Mouse (Mus musculus) layer of hippocampus, adult 8-10 months (tissue): Measurements from ENCODE around the gene Fbxl20. TPM values are rescaled to one million over a fixed set of nuclear protein-coding genes. Genes with fewer than 3 reads are reported as not detected.
"Not testable (repeated sequence)": the region's sequence is repeated elsewhere in the genome, so short reads cannot be mapped to it uniquely, and the experiment has no call there.

ENCODE experiments used
- DNase-seq, 2 experiments: peaks; one replicate each; pipeline ENCODE4 v3.0.0; 2022; ENCODE audit warnings: low spot score in 2 of 2
- total RNA-seq, 4 experiments: library from RNA; stranded (reverse); gene quantifications; 2 replicates each; pipeline ENCODE4 v1.2.4; 2022

The Fbxl20 gene
- total RNA-seq: 10 to 100 TPM; 35.0 to 49.9 (median 41.5) TPM

DNA sequence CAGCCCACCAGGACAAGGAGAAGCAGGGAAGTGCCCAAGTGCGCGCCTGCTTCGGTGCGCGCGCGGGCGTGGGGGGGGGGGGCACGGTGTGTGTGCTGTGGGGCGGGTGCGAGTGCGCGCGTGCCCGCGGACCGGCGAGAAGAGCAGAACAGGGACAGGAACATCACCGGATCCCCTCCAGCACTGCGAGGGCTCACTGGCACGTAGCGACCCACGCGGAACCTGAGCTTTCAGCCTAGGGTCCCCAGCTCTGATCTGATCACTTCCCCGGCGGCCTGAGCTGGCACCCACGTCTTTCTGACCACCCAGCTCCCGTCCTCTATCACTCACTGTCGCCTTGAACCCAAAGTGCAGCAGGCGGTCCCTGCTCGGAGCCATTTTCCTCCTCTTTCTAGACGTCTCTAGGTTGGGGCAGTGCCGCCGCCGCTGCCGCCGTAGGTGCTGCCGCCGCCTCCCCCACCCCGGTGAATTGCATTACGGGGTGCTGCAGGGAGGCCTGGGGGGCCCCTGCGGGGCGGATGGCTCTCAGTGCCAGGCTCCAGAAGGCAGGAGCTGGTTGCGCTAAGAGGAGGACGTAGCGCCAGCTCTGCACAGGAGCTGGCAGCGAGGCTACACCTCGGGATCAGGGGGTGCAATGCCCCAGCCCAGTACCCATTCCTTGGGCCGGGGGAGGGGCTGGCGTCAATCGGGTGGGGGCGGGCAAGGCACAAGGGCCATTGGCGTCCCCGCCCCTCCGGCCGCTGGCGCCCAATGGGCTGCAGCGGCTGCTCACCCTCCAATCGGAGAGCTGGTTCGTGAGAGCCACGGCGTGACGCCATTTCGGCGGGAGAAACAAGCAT, at the start of gene Fbxl20:
Gene Fbxl20, minus strand, starts transcription at position 618 of the 839 bp plus-strand sequence.
- peak; percentile 88 to 90 for DNase-seq

DNA sequence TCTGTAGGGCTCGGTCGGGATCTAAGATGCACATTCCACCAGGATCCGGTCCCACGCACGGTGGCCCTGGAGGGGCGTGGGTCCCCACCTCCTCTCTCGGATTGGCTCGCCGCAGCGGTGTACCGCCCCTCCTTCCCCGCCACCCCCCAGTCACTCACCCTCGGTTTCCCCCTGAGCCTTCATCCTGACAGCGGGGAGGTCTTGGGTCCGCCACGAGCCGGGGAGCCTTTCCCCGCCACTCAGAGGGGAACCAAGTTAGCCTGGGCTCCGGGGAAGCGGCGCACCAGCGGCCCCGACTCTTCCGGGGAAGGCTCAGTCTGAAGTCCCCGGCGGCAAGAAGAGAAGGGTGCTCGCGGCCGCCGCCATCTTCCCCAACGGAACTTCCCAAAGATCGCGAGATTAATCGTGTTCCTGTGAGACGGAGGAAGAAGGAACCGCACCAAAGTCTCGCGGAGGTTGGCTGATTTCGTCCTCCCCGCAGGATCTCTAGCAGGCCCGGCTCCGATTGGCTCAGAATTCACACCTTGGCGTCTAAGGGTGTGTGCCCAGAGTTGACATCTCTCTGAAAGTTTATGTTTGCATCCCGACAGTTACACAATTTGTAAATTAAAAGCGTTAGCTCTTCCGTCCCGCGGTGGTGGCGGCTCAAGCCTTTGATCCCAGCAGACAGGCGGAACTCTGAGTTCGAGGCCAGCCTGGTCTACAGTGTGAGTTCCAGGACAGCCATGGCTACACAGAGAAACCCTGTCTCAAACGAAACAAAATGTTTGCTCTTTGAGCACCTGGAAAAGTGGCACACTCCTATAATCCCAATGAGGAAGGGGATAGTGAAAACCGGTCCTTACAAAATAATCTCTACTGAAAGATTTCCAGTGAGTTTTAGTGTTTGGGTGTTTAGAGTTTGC, 43.0 kb upstream of the Fbxl20 start, which contains the start of gene Med1:
Gene Med1, minus strand, starts transcription at position 393 of the 905 bp plus-strand sequence.
- DNase-seq: peak; percentile 92 to 93

GRCm38 (mm10) chr11:98190820-98191219, 40.6 kb upstream of the Fbxl20 start:
- no peak for DNase-seq

DNA sequence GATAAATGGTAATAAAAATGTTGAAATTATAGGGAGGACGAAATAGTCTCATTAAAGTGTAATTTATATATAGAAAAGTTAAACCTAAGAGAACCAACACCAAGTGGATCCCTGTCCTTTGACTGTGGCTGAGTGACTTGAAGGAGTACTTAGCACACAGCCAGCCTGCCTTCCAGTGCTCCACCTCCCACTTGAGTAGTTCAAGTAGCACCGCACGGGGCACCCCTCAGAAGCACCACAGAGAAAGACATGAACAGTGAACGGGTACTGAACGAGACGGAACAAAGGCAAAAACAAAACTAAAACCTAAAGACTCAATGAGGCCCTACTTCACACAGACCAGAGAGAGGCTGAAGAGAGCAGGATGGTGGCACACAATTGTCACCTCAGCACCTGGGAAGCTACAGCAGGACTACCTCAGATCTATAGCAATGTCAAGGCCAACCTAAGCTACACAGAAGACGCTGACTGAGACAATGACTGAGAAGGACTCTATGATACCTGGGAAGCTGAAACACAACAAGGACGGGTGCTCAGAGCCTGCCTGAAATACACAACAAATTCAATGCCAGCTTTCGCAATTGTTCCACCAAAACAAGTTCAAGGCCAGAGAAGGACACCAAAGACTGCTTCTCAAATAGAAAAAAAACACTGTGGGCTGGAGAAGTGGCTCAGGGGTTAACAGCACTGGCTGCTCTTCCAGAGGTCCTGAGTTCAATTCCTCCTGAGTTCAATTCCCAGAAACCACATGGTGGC, 37.6 kb upstream of the Fbxl20 start:
- no peak for DNase-seq

DNA sequence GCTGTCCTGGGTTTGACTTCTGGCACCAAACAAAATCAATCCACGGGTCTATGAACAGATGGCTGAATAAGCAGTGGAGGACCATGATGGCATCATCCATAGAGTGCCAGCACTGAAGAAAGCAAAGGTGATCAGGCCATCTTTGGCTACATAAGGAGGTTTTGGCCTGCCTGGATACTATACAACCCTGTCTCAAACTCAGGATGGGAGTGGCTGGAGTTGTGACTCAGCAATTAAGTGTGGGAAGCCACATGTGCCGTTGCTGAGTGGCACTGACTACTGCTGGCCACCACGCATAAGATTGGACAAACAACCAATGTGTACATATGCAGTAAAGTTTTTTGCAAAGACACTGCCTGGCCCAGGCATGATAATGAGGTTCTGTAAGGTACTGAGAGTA, 31.9 kb upstream of the Fbxl20 start:
- not testable (repeated sequence) for DNase-seq

DNA sequence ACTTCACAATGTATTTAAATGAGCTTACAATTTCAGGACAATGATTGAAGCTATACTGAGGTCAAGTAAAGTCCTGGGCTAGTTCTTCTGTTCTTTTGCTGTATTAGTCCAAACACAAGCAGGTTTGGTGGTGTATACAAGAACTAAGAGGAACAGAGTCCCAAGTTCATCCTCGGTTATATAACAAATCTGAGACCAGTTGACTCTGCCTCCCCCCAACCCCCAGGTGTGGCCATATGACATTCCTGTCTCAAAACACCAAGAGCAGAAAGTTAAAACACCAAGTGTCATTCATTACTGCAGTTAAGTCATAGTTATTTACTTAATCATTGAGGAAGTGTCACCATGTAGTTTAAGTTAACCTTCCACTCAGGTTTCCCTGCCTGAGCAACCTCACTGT, 18.2 kb upstream of the Fbxl20 start:
- no peak for DNase-seq

DNA sequence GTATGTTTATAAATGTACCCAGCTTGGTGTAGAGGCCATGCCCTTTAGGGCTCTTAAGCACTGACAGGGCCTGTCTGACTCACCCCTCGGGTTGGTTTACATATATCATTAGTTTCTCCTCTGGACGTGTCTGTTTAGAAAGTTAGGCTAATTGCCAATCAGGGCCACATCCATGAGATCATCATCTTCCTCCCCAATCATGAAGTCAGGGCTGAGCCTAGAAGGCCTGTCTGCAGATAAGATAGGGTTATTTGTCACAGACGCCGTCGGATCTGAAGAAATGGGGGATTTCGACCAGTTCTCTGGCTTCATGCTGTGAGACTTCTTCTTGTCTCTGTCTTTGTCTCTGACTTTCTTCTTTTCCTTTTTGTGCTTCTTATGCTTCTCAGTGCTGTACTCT, 4.9 kb upstream of the Fbxl20 start:
- no peak for DNase-seq

GRCm38 (mm10) chr11:98150625-98151156, 488 bp upstream of the Fbxl20 start:
- no peak for DNase-seq

GRCm38 (mm10) chr11:98149304-98149750, 876 bp downstream of the Fbxl20 start:
- DNase-seq: peak; percentile 87 to 91

GRCm38 (mm10) chr11:98148551-98149301, 1.5 kb downstream of the Fbxl20 start:
- peak in 1 of 2 experiments; percentile 13 for DNase-seq

- no peak for DNase-seq
These were observed 4.3 kb downstream of the Fbxl20 start for GRCm38 (mm10) chr11:98145856-98146255.

DNA sequence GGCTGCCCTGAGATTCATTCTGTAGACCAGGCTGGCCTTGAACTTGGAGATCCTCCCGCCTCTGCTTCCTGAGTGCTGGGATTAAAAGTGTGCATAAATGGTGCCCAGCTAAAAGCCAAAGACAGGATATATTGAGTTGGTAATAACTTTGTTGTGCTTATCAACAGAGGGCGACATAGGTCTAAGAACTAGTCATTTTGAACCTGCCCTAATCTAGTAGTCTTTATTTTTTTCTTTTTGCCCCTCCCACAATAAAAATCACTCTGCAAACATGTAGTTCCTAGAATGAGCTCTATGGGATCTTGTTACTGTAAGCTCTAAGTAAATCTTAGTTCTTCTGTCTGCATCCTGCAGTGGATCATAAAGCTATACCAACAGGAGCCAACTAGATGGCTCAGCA, 7.7 kb downstream of the Fbxl20 start:
- no peak for DNase-seq

- no peak for DNase-seq
These were observed 11.3 kb downstream of the Fbxl20 start for GRCm38 (mm10) chr11:98138894-98139293.

- DNase-seq: no peak
These were observed 12.4 kb downstream of the Fbxl20 start for GRCm38 (mm10) chr11:98137836-98138235.

- no peak for DNase-seq
These were observed 15.3 kb downstream of the Fbxl20 start for GRCm38 (mm10) chr11:98134951-98135350.

DNA sequence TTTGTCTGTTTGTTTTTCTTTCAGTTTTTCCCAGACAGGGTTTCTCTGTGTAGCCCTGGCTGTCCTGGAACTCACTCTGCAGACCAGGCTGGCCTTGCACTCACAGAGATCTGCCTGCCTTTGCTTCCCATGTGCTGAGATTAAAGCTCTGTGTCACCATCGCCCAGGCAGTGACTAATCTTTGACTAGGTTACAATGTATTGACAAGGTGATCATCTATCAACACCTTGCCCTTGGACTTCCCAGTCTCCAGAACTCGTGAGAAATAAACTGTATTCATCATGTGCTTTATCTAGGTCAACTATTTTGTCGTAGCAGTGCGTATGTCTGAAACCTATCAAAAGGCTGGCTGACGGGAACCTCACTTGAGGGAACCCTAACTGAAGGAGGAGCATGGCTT, 26.8 kb downstream of the Fbxl20 start:
- no peak for DNase-seq

DNA sequence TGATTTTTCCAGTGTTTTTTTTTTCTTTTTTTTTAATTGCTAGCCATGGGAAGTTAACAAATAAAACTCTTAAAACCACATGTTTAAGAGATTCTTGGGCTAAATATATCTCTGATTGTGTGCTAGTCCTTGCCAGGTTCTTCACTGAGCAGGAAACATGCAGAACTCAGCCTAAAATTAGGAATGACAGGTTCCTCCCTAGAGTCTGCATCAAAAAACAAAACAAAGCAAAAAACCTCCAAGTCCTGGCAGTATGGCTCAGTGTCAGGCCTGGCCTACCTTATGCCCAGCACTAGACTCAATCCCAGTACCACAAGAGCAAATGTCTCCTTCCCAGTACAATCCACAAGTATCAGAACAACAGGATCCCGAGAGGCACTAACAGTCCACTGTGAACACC, 35.8 kb downstream of the Fbxl20 start:
- DNase-seq: no peak

GRCm38 (mm10) chr11:98113504-98113903, 36.7 kb downstream of the Fbxl20 start:
- no peak for DNase-seq

DNA sequence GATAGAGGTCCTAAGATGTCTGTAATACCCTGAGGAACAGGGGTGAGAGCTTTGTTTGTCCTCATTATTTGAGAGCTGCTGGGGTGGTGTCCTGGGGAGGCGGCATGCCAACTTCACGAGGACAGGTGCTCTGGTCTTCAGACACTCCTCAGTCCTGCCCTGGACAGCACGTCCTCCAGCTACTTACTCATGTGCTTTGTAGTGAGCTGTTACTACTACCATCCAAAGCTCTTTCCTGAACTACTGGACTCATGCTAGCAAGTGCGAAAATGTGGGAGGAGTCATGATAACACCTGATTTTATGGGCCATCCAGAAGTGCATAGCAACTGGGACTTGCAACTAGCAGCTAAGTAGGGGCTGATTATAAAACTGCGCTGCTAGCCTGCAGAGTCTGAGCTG, 40.5 kb downstream of the Fbxl20 start:
- no peak for DNase-seq

- no peak for DNase-seq
These were observed 48.9 kb downstream of the Fbxl20 start for GRCm38 (mm10) chr11:98101332-98101731.
